Mouse (Mus musculus): ENCODE results near the gene Cd163l1. TPM values are rescaled to one million over a fixed set of nuclear protein-coding genes. Genes with fewer than 3 reads are reported as not detected.

Gene Cd163l1
- polyA plus RNA-seq, 1 experiment, result 0.66 TPM

GRCm38 (mm10) chr7:140194031-140194430, 24.0 kb upstream of the Cd163l1 start:
- TF ChIP-seq CTCF (conservative IDR thresholded peaks at IDR 0.05; ENCODE audit: insufficient read depth, insufficient read length, low read depth, low read length) (no peak), POLR2A (IDR thresholded peaks at IDR 0.05; ENCODE audit: low read depth, low read length) (no peak)
- 79% methylated on average over 4 of the region's 4 CpGs for WGBS
- no peak overlapping the region for H3K4me3 ChIP-seq (ENCODE audit: insufficient read depth, low read depth, low read length)
- DNase-seq, result no peak
- H3K27ac ChIP-seq (ENCODE audit: insufficient read depth, low read depth, low read length), result no peak overlapping the region
- H3K4me1 ChIP-seq (ENCODE audit: control insufficient read depth, insufficient read depth, low read length), result no peaks in the 10 kb centered on the region
- H3K36me3 ChIP-seq (ENCODE audit: control insufficient read depth, insufficient read depth, low read length), result no peaks in the 10 kb centered on the region
- no peaks in the 10 kb centered on the region for H3K27me3 ChIP-seq (replicated peaks; ENCODE audit: control insufficient read depth, insufficient read depth, low read length)

GRCm38 (mm10) chr7:140196002-140196401, 22.1 kb upstream of the Cd163l1 start:
- TF ChIP-seq POLR2A (IDR thresholded peaks at IDR 0.05; ENCODE audit: low read depth, low read length) (no peak), CTCF (conservative IDR thresholded peaks at IDR 0.05; ENCODE audit: insufficient read depth, insufficient read length, low read depth, low read length) (no peak)
- no peak overlapping the region for H3K4me3 ChIP-seq (ENCODE audit: insufficient read depth, low read depth, low read length)
- no peaks in the 10 kb centered on the region for H3K27me3 ChIP-seq (replicated peaks; ENCODE audit: control insufficient read depth, insufficient read depth, low read length)
- no peaks in the 10 kb centered on the region for H3K36me3 ChIP-seq (ENCODE audit: control insufficient read depth, insufficient read depth, low read length)
- H3K4me1 ChIP-seq (ENCODE audit: control insufficient read depth, insufficient read depth, low read length), result no peaks in the 10 kb centered on the region
- H3K27ac ChIP-seq (ENCODE audit: insufficient read depth, low read depth, low read length), result no peak overlapping the region
- WGBS, result 80% methylated on average over 8 of the region's 8 CpGs
- DNase-seq, result no peak

- no peak for TF ChIP-seq CTCF (conservative IDR thresholded peaks at IDR 0.05; ENCODE audit: insufficient read depth, insufficient read length, low read depth, low read length)
- TF ChIP-seq POLR2A (IDR thresholded peaks at IDR 0.05; ENCODE audit: low read depth, low read length), result no peak
- Histone ChIP-seq H3K27me3 (replicated peaks; ENCODE audit: control insufficient read depth, insufficient read depth, low read length) (no peaks in the 10 kb centered on the region), H3K4me3 (ENCODE audit: insufficient read depth, low read depth, low read length) (no peak overlapping the region), H3K27ac (ENCODE audit: insufficient read depth, low read depth, low read length) (no peak overlapping the region), H3K4me1 (ENCODE audit: control insufficient read depth, insufficient read depth, low read length) (no peaks in the 10 kb centered on the region), H3K36me3 (ENCODE audit: control insufficient read depth, insufficient read depth, low read length) (no peaks in the 10 kb centered on the region)
- DNase-seq, result no peak
- WGBS, result 87% methylated on average over 4 of the region's 4 CpGs
These were observed 17.0 kb upstream of the Cd163l1 start for GRCm38 (mm10) chr7:140201090-140201489.

GRCm38 (mm10) chr7:140205864-140206263, 12.2 kb upstream of the Cd163l1 start, which contains the start of gene Olfr524:
Gene Olfr524 (minus strand): TSS chr7:140205964.
- TF ChIP-seq POLR2A (IDR thresholded peaks at IDR 0.05; ENCODE audit: low read depth, low read length) (no peak), CTCF (conservative IDR thresholded peaks at IDR 0.05; ENCODE audit: insufficient read depth, insufficient read length, low read depth, low read length) (no peak)
- H3K36me3 ChIP-seq (ENCODE audit: control insufficient read depth, insufficient read depth, low read length), result no peaks in the 10 kb centered on the region
- H3K4me1 ChIP-seq (ENCODE audit: control insufficient read depth, insufficient read depth, low read length), result no peaks in the 10 kb centered on the region
- no peak within 1 kb of the TSS for H3K27ac ChIP-seq (ENCODE audit: insufficient read depth, low read depth, low read length)
- DNase-seq, result no peak
- H3K4me3 ChIP-seq (ENCODE audit: insufficient read depth, low read depth, low read length), result no peak within 1 kb of the TSS
- H3K27me3 ChIP-seq (replicated peaks; ENCODE audit: control insufficient read depth, insufficient read depth, low read length), result no peaks in the 10 kb centered on the region

- Histone ChIP-seq H3K4me1 (ENCODE audit: control insufficient read depth, insufficient read depth, low read length) (no peaks in the 10 kb centered on the region), H3K27ac (ENCODE audit: insufficient read depth, low read depth, low read length) (no peak overlapping the region), H3K4me3 (ENCODE audit: insufficient read depth, low read depth, low read length) (no peak overlapping the region), H3K36me3 (ENCODE audit: control insufficient read depth, insufficient read depth, low read length) (no peaks in the 10 kb centered on the region), H3K27me3 (replicated peaks; ENCODE audit: control insufficient read depth, insufficient read depth, low read length) (no peaks in the 10 kb centered on the region)
- no peak for DNase-seq
- no peak for TF ChIP-seq POLR2A (IDR thresholded peaks at IDR 0.05; ENCODE audit: low read depth, low read length)
- no peak for TF ChIP-seq CTCF (conservative IDR thresholded peaks at IDR 0.05; ENCODE audit: insufficient read depth, insufficient read length, low read depth, low read length)
- 81% methylated on average over 3 of the region's 3 CpGs for WGBS
These were observed 11.2 kb upstream of the Cd163l1 start for GRCm38 (mm10) chr7:140206904-140207303.

GRCm38 (mm10) chr7:140208153-140208552, 9.9 kb upstream of the Cd163l1 start:
- Histone ChIP-seq H3K36me3 (ENCODE audit: control insufficient read depth, insufficient read depth, low read length) (no peaks in the 10 kb centered on the region), H3K4me1 (ENCODE audit: control insufficient read depth, insufficient read depth, low read length) (no peaks in the 10 kb centered on the region), H3K4me3 (ENCODE audit: insufficient read depth, low read depth, low read length) (no peak overlapping the region), H3K27ac (ENCODE audit: insufficient read depth, low read depth, low read length) (no peak overlapping the region), H3K27me3 (replicated peaks; ENCODE audit: control insufficient read depth, insufficient read depth, low read length) (no peaks in the 10 kb centered on the region)
- TF ChIP-seq POLR2A (IDR thresholded peaks at IDR 0.05; ENCODE audit: low read depth, low read length), result no peak
- no peak for TF ChIP-seq CTCF (conservative IDR thresholded peaks at IDR 0.05; ENCODE audit: insufficient read depth, insufficient read length, low read depth, low read length)
- WGBS, result 73% methylated on average over 8 of the region's 8 CpGs
- DNase-seq, result no peak

GRCm38 (mm10) chr7:140208677-140209076, 9.4 kb upstream of the Cd163l1 start:
- Histone ChIP-seq H3K36me3 (ENCODE audit: control insufficient read depth, insufficient read depth, low read length) (no peaks in the 10 kb centered on the region), H3K27me3 (replicated peaks; ENCODE audit: control insufficient read depth, insufficient read depth, low read length) (no peaks in the 10 kb centered on the region), H3K4me3 (ENCODE audit: insufficient read depth, low read depth, low read length) (no peak overlapping the region), H3K4me1 (ENCODE audit: control insufficient read depth, insufficient read depth, low read length) (no peaks in the 10 kb centered on the region), H3K27ac (ENCODE audit: insufficient read depth, low read depth, low read length) (no peak overlapping the region)
- WGBS, result 60% methylated on average over 3 of the region's 3 CpGs
- DNase-seq, result peak; percentile 39
- TF ChIP-seq CTCF (conservative IDR thresholded peaks at IDR 0.05; ENCODE audit: insufficient read depth, insufficient read length, low read depth, low read length) (no peak), POLR2A (IDR thresholded peaks at IDR 0.05; ENCODE audit: low read depth, low read length) (no peak)

GRCm38 (mm10) chr7:140213841-140214240, 4.2 kb upstream of the Cd163l1 start:
- 78% methylated on average over 5 of the region's 5 CpGs for WGBS
- H3K4me3 ChIP-seq (ENCODE audit: insufficient read depth, low read depth, low read length), result no peak overlapping the region
- no peaks in the 10 kb centered on the region for H3K36me3 ChIP-seq (ENCODE audit: control insufficient read depth, insufficient read depth, low read length)
- no peak overlapping the region for H3K27ac ChIP-seq (ENCODE audit: insufficient read depth, low read depth, low read length)
- DNase-seq, result no peak
- H3K4me1 ChIP-seq (ENCODE audit: control insufficient read depth, insufficient read depth, low read length), result no peaks in the 10 kb centered on the region
- TF ChIP-seq CTCF (conservative IDR thresholded peaks at IDR 0.05; ENCODE audit: insufficient read depth, insufficient read length, low read depth, low read length) (no peak), POLR2A (IDR thresholded peaks at IDR 0.05; ENCODE audit: low read depth, low read length) (no peak)
- no peaks in the 10 kb centered on the region for H3K27me3 ChIP-seq (replicated peaks; ENCODE audit: control insufficient read depth, insufficient read depth, low read length)
